Mouse (Mus musculus) macrophage (primary cell): Measurements from ENCODE around the gene Pus7. TPM values are rescaled to one million over a fixed set of nuclear protein-coding genes. Genes with fewer than 3 reads are reported as not detected.
"Not testable (repeated sequence)": the region's sequence is repeated elsewhere in the genome, so short reads cannot be mapped to it uniquely, and the experiment has no call there.

ENCODE experiments used
- H3K27ac ChIP-seq: fragments of 350-480 bp; formaldehyde crosslinking; 2 replicates; pipeline ENCODE4 v1.9.0; 2021
- H3K36me3 ChIP-seq: fragments of 350-480 bp; formaldehyde crosslinking; 2 replicates; pipeline ENCODE4 v1.9.0; 2021; ENCODE audit errors: inconsistent target
- H3K4me3 ChIP-seq: fragments of 350-480 bp; formaldehyde crosslinking; 2 replicates; pipeline ENCODE4 v1.9.0; 2021; ENCODE audit errors: inconsistent target
- H3K79me2 ChIP-seq: fragments of 350-480 bp; formaldehyde crosslinking; 2 replicates; pipeline ENCODE4 v1.9.0; 2021; ENCODE audit errors: inconsistent target
- WGBS: methylation state at CpG from one replicate; pipeline ENCODE4 v1.1.7; 2026; ENCODE audit warnings: inconsistent platforms; ENCODE audit not compliant: missing documents; 5-methylcytosine and 5-hydroxymethylcytosine counted together
- polyA plus RNA-seq: library from polyadenylated mRNA; stranded (reverse); fragments of 250-400 nt; gene quantifications from 3 replicates; pipeline ENCODE4 v1.2.4, GENCODE M21; 2018; ENCODE audit warnings: inconsistent platforms

Gene Pus7
- polyA plus RNA-seq, 1 experiment from 2014 or later, result 7.1 TPM

- no peaks in the 10 kb centered on the region for H3K79me2 ChIP-seq
- H3K27ac ChIP-seq, result no peak overlapping the region
- WGBS, result 79% methylated on average over 3 of the region's 3 CpGs
- H3K4me3 ChIP-seq, result no peak overlapping the region
- no peaks in the 10 kb centered on the region for H3K36me3 ChIP-seq
These were observed 65.9 kb downstream of the Pus7 start for GRCm38 (mm10) chr5:23717469-23718181.

DNA sequence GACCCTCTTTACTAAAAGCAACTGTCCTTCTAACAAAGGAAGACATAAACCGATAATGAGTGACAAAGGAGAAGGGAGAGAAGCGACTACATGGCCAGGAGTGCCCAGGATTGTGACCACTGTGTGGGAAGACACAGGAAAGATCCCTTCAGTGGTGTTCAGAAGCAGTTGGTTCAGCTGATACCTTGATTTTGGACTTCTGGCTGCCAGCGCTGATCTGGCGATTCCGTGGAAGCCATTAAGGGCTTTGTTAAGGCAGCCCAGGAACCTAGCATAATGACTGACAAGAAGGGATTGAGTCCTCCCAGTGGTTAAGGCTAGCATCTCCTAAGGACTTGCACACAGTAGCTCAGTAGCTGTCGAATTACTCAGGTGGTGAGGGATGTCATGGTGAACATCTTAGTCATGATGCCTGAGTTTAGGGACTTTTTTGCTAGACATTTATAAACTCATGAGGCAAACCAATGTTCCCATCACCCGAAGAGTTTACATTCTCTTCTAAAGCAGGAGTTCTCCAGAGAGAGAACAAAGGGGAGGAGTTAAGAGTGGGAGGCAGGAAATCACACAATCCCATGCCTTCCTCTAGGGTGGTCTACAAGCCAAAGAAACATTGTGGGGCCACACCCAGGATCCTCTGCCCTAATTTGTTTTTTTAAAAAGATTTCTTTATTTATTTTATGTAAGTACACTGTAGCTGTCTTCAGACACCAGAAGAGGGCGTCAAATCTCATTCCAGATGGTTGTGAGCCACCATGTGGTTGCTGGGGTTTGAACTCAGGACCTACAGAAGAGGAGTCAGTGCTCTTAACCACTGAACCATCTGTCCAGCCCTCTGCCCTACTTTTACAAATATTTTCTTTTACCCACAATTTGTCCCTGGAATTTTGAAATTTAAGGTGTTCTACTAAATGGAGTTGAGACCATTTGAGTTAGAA, 69.8 kb downstream of the Pus7 start:
- no peak overlapping the region for H3K4me3 ChIP-seq
- H3K27ac ChIP-seq, result no peak overlapping the region
- no peaks in the 10 kb centered on the region for H3K79me2 ChIP-seq
- WGBS, result 91% methylated on average over 8 of the region's 8 CpGs
- H3K36me3 ChIP-seq, result no peaks in the 10 kb centered on the region

- peak overlapping the region; percentile 47 for H3K4me3 ChIP-seq
- no peaks in the 10 kb centered on the region for H3K36me3 ChIP-seq
- no peak overlapping the region for H3K27ac ChIP-seq
- 3% methylated on average over 59 of the region's 60 CpGs for WGBS
- H3K79me2 ChIP-seq, result no peaks in the 10 kb centered on the region
These were observed 71.1 kb downstream of the Pus7 start for GRCm38 (mm10) chr5:23712130-23713001.

- not testable (repeated sequence) for H3K36me3 ChIP-seq, H3K27ac ChIP-seq, H3K79me2 ChIP-seq
- peak overlapping the region; percentile 47 for H3K4me3 ChIP-seq
- WGBS, result 38% methylated on average over 6 of the region's 6 CpGs
These were observed 71.8 kb downstream of the Pus7 start for GRCm38 (mm10) chr5:23711671-23712129.

DNA sequence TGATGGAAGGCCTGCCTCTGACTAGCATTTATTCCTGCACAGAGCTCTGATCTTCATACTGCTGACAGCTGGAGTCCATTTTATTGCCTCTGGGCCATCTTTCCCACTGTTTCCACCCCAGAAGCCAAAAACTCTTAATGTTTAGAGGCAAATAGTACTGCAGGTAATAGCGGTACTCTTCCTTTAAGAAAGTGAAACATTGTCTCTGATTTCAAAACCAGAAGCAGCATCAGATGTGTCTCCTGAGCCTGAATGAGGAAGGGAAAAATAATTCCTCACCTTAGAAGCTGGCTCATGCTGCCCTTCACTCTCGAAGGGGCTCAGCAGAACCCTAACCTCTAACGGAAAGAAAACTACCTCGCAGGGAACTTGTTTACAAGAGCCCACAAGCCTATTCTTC, 72.3 kb downstream of the Pus7 start:
- WGBS, result 89% methylated on average over 4 of the region's 4 CpGs
- Histone ChIP-seq H3K27ac (no peak overlapping the region), H3K4me3 (no peak overlapping the region), H3K79me2 (no peaks in the 10 kb centered on the region), H3K36me3 (no peaks in the 10 kb centered on the region)

- Histone ChIP-seq H3K27ac (no peak overlapping the region), H3K79me2 (no peaks in the 10 kb centered on the region), H3K36me3 (no peaks in the 10 kb centered on the region), H3K4me3 (no peak overlapping the region)
- WGBS, result 94% methylated on average over 1 of the region's 1 CpGs
These were observed 73.8 kb downstream of the Pus7 start for GRCm38 (mm10) chr5:23709661-23710060.

- not testable (repeated sequence) for H3K79me2 ChIP-seq, H3K36me3 ChIP-seq, H3K4me3 ChIP-seq, H3K27ac ChIP-seq
- 98% methylated on average over 18 of the region's 34 CpGs for WGBS
These were observed 76.6 kb downstream of the Pus7 start for GRCm38 (mm10) chr5:23706601-23707597.

DNA sequence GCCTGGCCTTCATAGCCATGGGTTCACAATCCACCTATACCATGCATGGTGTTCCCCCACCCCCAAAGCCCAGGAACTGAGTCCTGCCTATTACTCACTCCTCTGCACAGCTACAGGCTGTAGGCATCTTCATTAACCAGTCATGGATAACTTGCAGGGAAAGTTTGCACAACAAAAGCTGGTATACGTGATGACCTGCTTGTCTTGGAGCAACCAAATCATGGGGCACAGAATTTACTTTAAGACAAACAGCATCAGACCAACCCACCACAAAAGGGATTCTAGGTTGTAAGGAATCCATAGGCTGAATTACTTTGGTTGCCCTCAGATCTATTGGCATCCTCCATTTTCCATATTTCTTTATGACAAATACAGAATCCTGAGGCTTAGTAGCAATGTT, 86.1 kb downstream of the Pus7 start:
- WGBS, result 100% methylated on average over 1 of the region's 1 CpGs
- no peaks in the 10 kb centered on the region for H3K79me2 ChIP-seq

More for the DNA sequence above, 86.1 kb downstream of the Pus7 start:
- no peaks in the 10 kb centered on the region for H3K36me3 ChIP-seq
- no peak overlapping the region for H3K4me3 ChIP-seq
- H3K27ac ChIP-seq, result no peak overlapping the region

Other genes with a start within 250 kb of the Pus7 start
- gene Srpk2, start 99.1 kb downstream of the Pus7 start, polyA plus RNA-seq, result 17.2 to 23.3 TPM (median 20.3 TPM) in 3 replicates
- 5.2 to 8.4 TPM (median 6.9 TPM) in 3 replicates for gene Rint1, start 4.0 kb upstream of the Pus7 start, polyA plus RNA-seq
- 30.7 to 70.1 TPM (median 68.5 TPM) in 3 replicates for gene Tomm7, start 60.5 kb upstream of the Pus7 start, polyA plus RNA-seq
- 26.1 to 41.3 TPM (median 35.1 TPM) in 3 replicates for gene Fam126a, start 247.0 kb upstream of the Pus7 start, polyA plus RNA-seq